Mouse (Mus musculus) midbrain, embryonic 16.5 days (tissue): ENCODE measurements at regions not wholly inside any gene's neighbourhood (a gene's known extent, or its start where the extent isn't known, plus 50 kb on each side); places are given as distances from the start of the nearest gene placed in this dataset.
A peak's percentile ranks its signal among the peaks of the same experiment; 100 is the strongest.

Source experiments
- ATAC-seq: fragments of 200-750 bp; cut with Nextera tagmentation; 2 replicates; pipeline ENCODE4 v1.8.0; 2017; ENCODE audit warnings: moderate TSS enrichment
- H3K27ac ChIP-seq: fragments of 300-500 bp; sonication (generic); 2 replicates; pipeline ENCODE4 v1.5.1; 2014; ENCODE audit warnings: mild to moderate bottlenecking, low read length, mixed read lengths
- H3K27me3 ChIP-seq: fragments of 300-500 bp; sonication (generic); 2 replicates; pipeline ENCODE4 v1.6.1; 2014; ENCODE audit warnings: low read depth, low read length, mixed read lengths; ENCODE audit not compliant: control insufficient read depth, insufficient read depth
- H3K36me3 ChIP-seq: fragments of 300-500 bp; sonication (generic); 2 replicates; pipeline ENCODE4 v1.6.1; 2014; ENCODE audit warnings: mild to moderate bottlenecking, low read length, moderate library complexity, mixed read lengths; ENCODE audit not compliant: control insufficient read depth, insufficient read depth
- H3K4me1 ChIP-seq: fragments of 300-500 bp; sonication (generic); 2 replicates; pipeline ENCODE4 v1.6.1; 2014; ENCODE audit warnings: mild to moderate bottlenecking, low read length, mixed read lengths; ENCODE audit not compliant: control insufficient read depth, insufficient read depth
- H3K4me2 ChIP-seq: fragments of 300-500 bp; sonication (generic); 2 replicates; pipeline ENCODE4 v1.6.1; 2014; ENCODE audit warnings: mild to moderate bottlenecking, low read length, mixed read lengths
- H3K4me3 ChIP-seq: fragments of 300-500 bp; sonication (generic); 2 replicates; pipeline ENCODE4 v1.5.1; 2014; ENCODE audit warnings: low read depth, mild to moderate bottlenecking, low read length, moderate library complexity, mixed read lengths
- H3K9ac ChIP-seq: fragments of 300-500 bp; sonication (generic); 2 replicates; pipeline ENCODE4 v1.6.1; 2014; ENCODE audit warnings: low read depth, low read length, mixed read lengths
- H3K9me3 ChIP-seq: fragments of 300-500 bp; sonication (generic); replicated peaks from 2 replicates; pipeline ENCODE4 v1.6.1; 2014; ENCODE audit warnings: mild to moderate bottlenecking, low read length, mixed read lengths; ENCODE audit not compliant: control insufficient read depth, poor library complexity, severe bottlenecking
- WGBS: fragments of 180-500 bp; shearing (Covaris S2); extraction: QIAGEN DNeasy Blood & Tissue Kit; methylation state at CpG from one replicate; pipeline ENCODE4 v1.1.7; 2014; 5-methylcytosine and 5-hydroxymethylcytosine counted together

GRCm38 (mm10) chr11:8269171-8269570 is 395.2 kb downstream of the Tns3 start:
- Histone ChIP-seq H3K4me2 (no peak overlapping the region), H3K4me1 (no peaks in the 10 kb centered on the region), H3K27me3 (no peaks in the 10 kb centered on the region), H3K9ac (no peak overlapping the region), H3K36me3 (no peaks in the 10 kb centered on the region), H3K9me3 (no peaks in the 10 kb centered on the region), H3K27ac (no peak overlapping the region), H3K4me3 (no peak overlapping the region)
- ATAC-seq: no peak
- 74% methylated on average over 2 of the region's 2 CpGs for WGBS

GRCm38 (mm10) chr11:8254036-8254435 is 410.3 kb downstream of the Tns3 start:
- WGBS: 67% methylated on average over 2 of the region's 2 CpGs
- H3K9ac ChIP-seq: no peak overlapping the region
- H3K36me3 ChIP-seq: no peaks in the 10 kb centered on the region
- no peaks in the 10 kb centered on the region for H3K27me3 ChIP-seq
- no peaks in the 10 kb centered on the region for H3K4me1 ChIP-seq
- no peaks in the 10 kb centered on the region for H3K9me3 ChIP-seq
- no peak overlapping the region for H3K27ac ChIP-seq
- no peak overlapping the region for H3K4me2 ChIP-seq
- H3K4me3 ChIP-seq: no peak overlapping the region
- ATAC-seq: no peak

- H3K4me1 ChIP-seq: no peaks in the 10 kb centered on the region
- ATAC-seq: no peak
- H3K4me2 ChIP-seq: no peak overlapping the region
- H3K36me3 ChIP-seq: no peaks in the 10 kb centered on the region
- H3K9ac ChIP-seq: no peak overlapping the region
- no peaks in the 10 kb centered on the region for H3K27me3 ChIP-seq
- H3K9me3 ChIP-seq: no peaks in the 10 kb centered on the region
- 86% methylated on average over 2 of the region's 2 CpGs for WGBS
- no peak overlapping the region for H3K27ac ChIP-seq
- H3K4me3 ChIP-seq: no peak overlapping the region
Observed at GRCm38 (mm10) chr11:8251360-8251759, 413.0 kb downstream of the Tns3 start.

- Histone ChIP-seq H3K36me3 (no peaks in the 10 kb centered on the region), H3K27me3 (no peaks in the 10 kb centered on the region), H3K4me1 (no peaks in the 10 kb centered on the region), H3K9ac (no peak overlapping the region), H3K4me3 (no peak overlapping the region), H3K9me3 (no peaks in the 10 kb centered on the region), H3K27ac (no peak overlapping the region), H3K4me2 (no peak overlapping the region)
- 85% methylated on average over 8 of the region's 8 CpGs for WGBS
- ATAC-seq: no peak
Observed at GRCm38 (mm10) chr11:8249468-8249867, 414.9 kb downstream of the Tns3 start.

- ATAC-seq: no peak
- no peaks in the 10 kb centered on the region for H3K9me3 ChIP-seq
- WGBS: 69% methylated on average over 5 of the region's 5 CpGs
- no peaks in the 10 kb centered on the region for H3K4me1 ChIP-seq
- H3K36me3 ChIP-seq: no peaks in the 10 kb centered on the region
- no peak overlapping the region for H3K27ac ChIP-seq
- H3K4me3 ChIP-seq: no peak overlapping the region
- no peak overlapping the region for H3K9ac ChIP-seq
- H3K4me2 ChIP-seq: no peak overlapping the region
- H3K27me3 ChIP-seq: no peaks in the 10 kb centered on the region
Observed at GRCm38 (mm10) chr11:8247535-8247934, 416.8 kb downstream of the Tns3 start.

GRCm38 (mm10) chr11:8247024-8247423 is 417.3 kb downstream of the Tns3 start:
- ATAC-seq: no peak
- H3K9ac ChIP-seq: no peak overlapping the region
- 77% methylated on average over 2 of the region's 2 CpGs for WGBS
- no peaks in the 10 kb centered on the region for H3K27me3 ChIP-seq
- H3K4me1 ChIP-seq: no peaks in the 10 kb centered on the region
- no peak overlapping the region for H3K4me3 ChIP-seq
- no peaks in the 10 kb centered on the region for H3K36me3 ChIP-seq
- no peak overlapping the region for H3K27ac ChIP-seq
- no peaks in the 10 kb centered on the region for H3K9me3 ChIP-seq
- no peak overlapping the region for H3K4me2 ChIP-seq

- peak; percentile 42; the same call in 1 of the 2 replicates for ATAC-seq
- Histone ChIP-seq H3K4me1 (no peaks in the 10 kb centered on the region), H3K27me3 (no peaks in the 10 kb centered on the region), H3K36me3 (no peaks in the 10 kb centered on the region), H3K9ac (no peak overlapping the region), H3K9me3 (no peaks in the 10 kb centered on the region), H3K4me2 (no peak overlapping the region), H3K4me3 (no peak overlapping the region), H3K27ac (no peak overlapping the region)
- 35% methylated on average over 3 of the region's 3 CpGs for WGBS
Observed at GRCm38 (mm10) chr11:8245408-8246003, 418.8 kb downstream of the Tns3 start.

- no peaks in the 10 kb centered on the region for H3K36me3 ChIP-seq
- no peak overlapping the region for H3K27ac ChIP-seq
- no peak overlapping the region for H3K4me2 ChIP-seq
- WGBS: 65% methylated on average over 1 of the region's 1 CpGs
- no peaks in the 10 kb centered on the region; the same call in 1 of the 2 replicates for H3K9me3 ChIP-seq
- H3K4me1 ChIP-seq: no peaks in the 10 kb centered on the region
- ATAC-seq: no peak
- no peak overlapping the region for H3K4me3 ChIP-seq
- H3K27me3 ChIP-seq: no peaks in the 10 kb centered on the region
- H3K9ac ChIP-seq: no peak overlapping the region
Observed at GRCm38 (mm10) chr11:8238498-8238897, 425.8 kb downstream of the Tns3 start.

GRCm38 (mm10) chr11:8237556-8237955 is 426.8 kb downstream of the Tns3 start:
- WGBS: 71% methylated on average over 4 of the region's 4 CpGs
- H3K4me3 ChIP-seq: no peak overlapping the region
- H3K9ac ChIP-seq: no peak overlapping the region
- no peaks in the 10 kb centered on the region for H3K4me1 ChIP-seq
- no peaks in the 10 kb centered on the region; the same call in 1 of the 2 replicates for H3K9me3 ChIP-seq
- no peak for ATAC-seq
- H3K36me3 ChIP-seq: no peaks in the 10 kb centered on the region
- no peaks in the 10 kb centered on the region for H3K27me3 ChIP-seq
- H3K4me2 ChIP-seq: no peak overlapping the region
- no peak overlapping the region for H3K27ac ChIP-seq
